Mouse (Mus musculus): ENCODE data around the gene Map4k4.

GRCm38 (mm10) chr1:39944306-39944971, 43.7 kb downstream of the Map4k4 start:
- no peak for TF ChIP-seq POLR2A (IDR thresholded peaks at IDR 0.05; ENCODE audit: borderline replicate concordance, insufficient read depth, low read length)
- TF ChIP-seq CTCF (IDR thresholded peaks at IDR 0.05; ENCODE audit: borderline replicate concordance, insufficient read depth, low read depth, low read length) = no peak
